In the genomic region with DNA sequence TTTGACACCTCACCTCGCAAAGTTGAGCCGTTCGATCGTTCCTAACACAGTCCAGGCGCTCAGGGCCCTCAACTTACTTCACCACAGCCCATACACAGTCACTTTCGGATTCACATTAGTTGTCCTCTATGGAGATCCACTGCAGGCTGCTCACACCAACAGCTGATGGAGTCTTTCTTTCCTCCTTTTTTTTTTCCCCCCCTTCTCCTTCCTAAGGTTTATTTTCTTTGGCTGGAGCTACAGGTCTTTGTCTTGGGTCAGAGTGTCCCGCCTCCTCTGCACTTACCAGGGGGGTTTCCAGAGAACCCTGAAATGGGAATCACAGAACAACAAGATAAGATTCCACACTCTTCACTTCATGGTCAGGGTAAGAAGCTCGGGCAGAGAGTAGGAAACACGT, we compare ENCODE assay signal across 9 mouse cellular contexts. TPM values are rescaled to one million over a fixed set of nuclear protein-coding genes. Genes with fewer than 3 reads are reported as not detected.
DNase-seq lines count a peak whose midpoint lies in the region; ATAC-seq and TF ChIP-seq lines count a peak whose summit lies in the region.
"Had no signal": no experiment of that assay in that cellular context is flagged by ENCODE, and none has a peak within 500 bp of the region (broad histone marks: within the 10 kb centered on the region; RNA-seq: fewer than 3 reads in every experiment).

No protein-coding gene starts in this region.

- intact Hi-C loops in left cerebral cortex, postnatal 14 days (cut with DNase I): loop anchor here (5.0 kb wide), 1 partner anchor 41 kb away; a partner anchor contains a TSS

- no peak for TF ChIP-seq CTCF in small intestine, adult 2 months (IDR thresholded peaks at IDR 0.05; ENCODE audit: extremely low read depth, insufficient read length, insufficient replicate concordance, low read depth, low read length)

- H3K27ac ChIP-seq in midbrain, embryonic 10.5 days (replicated peaks): no peak overlapping the region
- no peak overlapping the region for H3K27ac ChIP-seq in midbrain, embryonic 11.5 days (ENCODE audit: low read depth, low read length)
- no peak overlapping the region for H3K27ac ChIP-seq in intestine, embryonic 16.5 days (ENCODE audit: low read length)
- 0 out of 2 replicates have a peak overlapping the region, but pooled peaks have one; percentile 3 for H3K27ac ChIP-seq in small intestine, adult 2 months (ENCODE audit: insufficient read depth, low read depth, low read length)

- H3K9ac ChIP-seq in midbrain, embryonic 11.5 days (ENCODE audit: low read length): no peak overlapping the region
- H3K9ac ChIP-seq in intestine, embryonic 16.5 days (ENCODE audit: low read depth, low read length): no peak overlapping the region; the same call in 1 of the 2 replicates

- TF ChIP-seq POLR2A in small intestine, adult 2 months (IDR thresholded peaks at IDR 0.05; ENCODE audit: low read depth, low read length): no peak

- WGBS in midbrain, embryonic 10.5 days: 85% methylated on average over 9 of the region's 9 CpGs
- 86% methylated on average over 9 of the region's 9 CpGs for WGBS in midbrain, embryonic 11.5 days
- WGBS in intestine, embryonic 16.5 days: 70% methylated on average over 9 of the region's 9 CpGs
- WGBS in small intestine, adult 2 months: 53% methylated on average over 9 of the region's 9 CpGs

- H3K4me1 ChIP-seq in midbrain, embryonic 10.5 days: peaks cover 73% of the 10 kb centered on the region
- H3K4me1 ChIP-seq in midbrain, embryonic 11.5 days (ENCODE audit: control insufficient read depth, insufficient read depth, low read length): peaks cover 46% of the 10 kb centered on the region
- H3K4me1 ChIP-seq in intestine, embryonic 16.5 days (ENCODE audit: control insufficient read depth, insufficient read depth, low read length): peaks cover 57% of the 10 kb centered on the region
- peaks cover 27% of the 10 kb centered on the region for H3K4me1 ChIP-seq in small intestine, adult 2 months (ENCODE audit: control insufficient read depth, insufficient read depth, insufficient read length, low read length)

- peak; percentile 41 for DNase-seq in cerebellum, adult 9-10 months
- DNase-seq in midbrain, embryonic 10.5 days (ENCODE audit: low spot score): no peak
- no peak for DNase-seq in midbrain, embryonic 11.5 days (ENCODE audit: low spot score, missing footprints)
- no peak for DNase-seq in left cerebral cortex, postnatal 14 days (ENCODE audit: low spot score in 2 of 2)
- no peak for DNase-seq in cerebellum, postnatal 36 days

- H3K36me3 ChIP-seq in midbrain, embryonic 10.5 days: peaks cover 37% of the 10 kb centered on the region
- H3K36me3 ChIP-seq in midbrain, embryonic 11.5 days (ENCODE audit: control insufficient read depth, insufficient read depth, low read length): peaks cover 7% of the 10 kb centered on the region; the same call in 1 of the 2 replicates
- peaks cover 3% of the 10 kb centered on the region; the same call in 1 of the 2 replicates for H3K36me3 ChIP-seq in intestine, embryonic 16.5 days (ENCODE audit: control insufficient read depth, insufficient read depth, low read length)
- peaks cover 8% of the 10 kb centered on the region for H3K36me3 ChIP-seq in small intestine, adult 2 months (ENCODE audit: control insufficient read depth, insufficient read depth, low read length)

- no peak for ATAC-seq in cerebellum, adult (ENCODE audit: insufficient number of reproducible peaks, low FRiP score, low TSS enrichment)
- no peak for ATAC-seq in midbrain, embryonic 11.5 days (ENCODE audit: low FRiP score)
- no peak for ATAC-seq in intestine, embryonic 16.5 days

- no peaks in the 10 kb centered on the region for H3K9me3 ChIP-seq in midbrain, embryonic 10.5 days (replicated peaks)
- no peaks in the 10 kb centered on the region for H3K9me3 ChIP-seq in midbrain, embryonic 11.5 days (ENCODE audit: control insufficient read depth, low read length)
- H3K9me3 ChIP-seq in intestine, embryonic 16.5 days (ENCODE audit: control insufficient read depth, low read length): no peaks in the 10 kb centered on the region

- H3K4me3 ChIP-seq in midbrain, embryonic 10.5 days: peak overlapping the region; percentile 92; the same call in 1 of the 2 replicates
- H3K4me3 ChIP-seq in midbrain, embryonic 11.5 days (ENCODE audit: low read depth, low read length): no peak overlapping the region
- H3K4me3 ChIP-seq in intestine, embryonic 16.5 days (ENCODE audit: low read length): no peak overlapping the region; the same call in 1 of the 2 replicates
- 0 out of 2 replicates have a peak overlapping the region, but pooled peaks have one; percentile 12 for H3K4me3 ChIP-seq in small intestine, adult 2 months (ENCODE audit: low read depth, low read length)

- no peak overlapping the region for H3K4me2 ChIP-seq in midbrain, embryonic 11.5 days
- H3K4me2 ChIP-seq in intestine, embryonic 16.5 days (ENCODE audit: low read depth, low read length): peak overlapping the region; percentile 11; the same call in 1 of the 2 replicates

- H3K27me3 ChIP-seq in midbrain, embryonic 10.5 days (ENCODE audit: low read depth, poor library complexity, severe bottlenecking): no peaks in the 10 kb centered on the region
- H3K27me3 ChIP-seq in midbrain, embryonic 11.5 days (ENCODE audit: control insufficient read depth, insufficient read depth, low read length): no peaks in the 10 kb centered on the region
- H3K27me3 ChIP-seq in intestine, embryonic 16.5 days (replicated peaks; ENCODE audit: control insufficient read depth, insufficient read depth, low read length): no peaks in the 10 kb centered on the region
- no peaks in the 10 kb centered on the region for H3K27me3 ChIP-seq in small intestine, adult 2 months (ENCODE audit: control insufficient read depth, insufficient read depth, low read length)

RNA-seq across cellular contexts. Expression of a gene that starts 1.9 kb away (rescaled TPM):
- polyA plus RNA-seq in midbrain, embryonic 10.5 days (2016; fragmentation: Nextera tagmentation; extraction: Ambion mirVana): 71.9 and 78.0 TPM in 2 replicates
- 31.7 and 35.2 TPM in 2 replicates for polyA plus RNA-seq in midbrain, embryonic 11.5 days (2014; fragmentation: Nextera tagmentation; extraction: Ambion mirVana)
- polyA plus RNA-seq in intestine, embryonic 16.5 days (2015; fragmentation: Nextera tagmentation; extraction: Ambion mirVana): 51.7 and 52.5 TPM in 2 replicates
- polyA plus RNA-seq in small intestine, adult 2 months (2012; rRNA removed): 36.1 and 87.5 TPM in 2 replicates
- 100 to 1,000 TPM; 205 to 209 TPM for total RNA-seq in left cerebral cortex, postnatal 14 days (2021)

RNA-seq across cellular contexts. Expression of a gene that starts 21.8 kb away (rescaled TPM):
- 44.9 and 46.1 TPM in 2 replicates for polyA plus RNA-seq in midbrain, embryonic 10.5 days (2016; fragmentation: Nextera tagmentation; extraction: Ambion mirVana)
- 47.5 and 51.1 TPM in 2 replicates for polyA plus RNA-seq in midbrain, embryonic 11.5 days (2014; fragmentation: Nextera tagmentation; extraction: Ambion mirVana)
- polyA plus RNA-seq in intestine, embryonic 16.5 days (2015; fragmentation: Nextera tagmentation; extraction: Ambion mirVana): 76.6 and 81.4 TPM in 2 replicates
- polyA plus RNA-seq in small intestine, adult 2 months (2012; rRNA removed): 4.7 and 9.5 TPM in 2 replicates
- 1 to 10 TPM; 2.7 to 3.2 TPM for total RNA-seq in left cerebral cortex, postnatal 14 days (2021)
- total RNA-seq: neutrophil, adult 5-6 weeks had no signal

RNA-seq across cellular contexts. Expression of a gene that starts 39.0 kb away (rescaled TPM):
- polyA plus RNA-seq in midbrain, embryonic 10.5 days (2016; fragmentation: Nextera tagmentation; extraction: Ambion mirVana): 193 and 198 TPM in 2 replicates
- 167 and 169 TPM in 2 replicates for polyA plus RNA-seq in midbrain, embryonic 11.5 days (2014; fragmentation: Nextera tagmentation; extraction: Ambion mirVana)
- 65.1 and 74.5 TPM in 2 replicates for polyA plus RNA-seq in intestine, embryonic 16.5 days (2015; fragmentation: Nextera tagmentation; extraction: Ambion mirVana)
- polyA plus RNA-seq in small intestine, adult 2 months (2012; rRNA removed): 11.8 and 18.1 TPM in 2 replicates
- total RNA-seq in left cerebral cortex, postnatal 14 days (2021): 10 to 100 TPM; 47.0 to 50.1 TPM

RNA-seq across cellular contexts. Expression of a gene that starts 50.6 kb away (rescaled TPM):
- 27.6 and 33.0 TPM in 2 replicates for polyA plus RNA-seq in midbrain, embryonic 10.5 days (2016; fragmentation: Nextera tagmentation; extraction: Ambion mirVana)
- polyA plus RNA-seq in midbrain, embryonic 11.5 days (2014; fragmentation: Nextera tagmentation; extraction: Ambion mirVana): 15.3 and 18.8 TPM in 2 replicates
- polyA plus RNA-seq in intestine, embryonic 16.5 days (2015; fragmentation: Nextera tagmentation; extraction: Ambion mirVana): 11.8 and 13.1 TPM in 2 replicates
- polyA plus RNA-seq in small intestine, adult 2 months (2012; rRNA removed): 9.8 and 13.2 TPM in 2 replicates
- 10 to 100 TPM; 39.0 to 44.2 TPM for total RNA-seq in left cerebral cortex, postnatal 14 days (2021)

Comparison
In these comparisons a context has a peak if more than half of its experiments do, and no peak if none do; other contexts are left out.
1. H3K4me3 ChIP-seq: peak in midbrain, embryonic 10.5 days (single experiment) and small intestine, adult 2 months (single experiment); none in midbrain, embryonic 11.5 days (single experiment) and intestine, embryonic 16.5 days (single experiment).